Mouse (Mus musculus) CH12.LX (cell line): ENCODE measurements around the gene Agap3. TPM values are rescaled to one million over a fixed set of nuclear protein-coding genes. Genes with fewer than 3 reads are reported as not detected.
A peak's percentile ranks its signal among the peaks of the same experiment; 100 is the strongest.

Source experiments
- DNase-seq: peaks from one replicate; pipeline ENCODE4 v3.0.0-alpha.2; 2013; ENCODE audit errors: extremely low read depth
- H3K27ac ChIP-seq: 2 replicates; pipeline ENCODE4 v1.5.1; 2012; ENCODE audit warnings: low read depth, mild to moderate bottlenecking, control low read depth, moderate library complexity; ENCODE audit not compliant: insufficient read depth
- H3K27me3 ChIP-seq: replicated peaks from 2 replicates; pipeline ENCODE3; 2012; ENCODE audit warnings: inconsistent platforms
- H3K36me3 ChIP-seq, 2 experiments: replicated peaks in 1 of 2; 2 replicates each; pipeline versions ENCODE3 to v1.6.1; 2012; ENCODE audit warnings: inconsistent platforms in 1 of 2, low read length in 1 of 2, mild to moderate bottlenecking in 1 of 2, mixed read lengths in 1 of 2, moderate library complexity in 1 of 2; ENCODE audit not compliant: control insufficient read depth in 1 of 2, insufficient read depth in 1 of 2
- H3K4me1 ChIP-seq, 2 experiments: 2 replicates each; pipeline ENCODE4 v1.6.1; 2012; ENCODE audit warnings: inconsistent platforms in 1 of 2, moderate library complexity in 1 of 2; ENCODE audit not compliant: insufficient read depth in 2 of 2, control insufficient read depth in 1 of 2
- H3K4me2 ChIP-seq: 2 replicates; pipeline ENCODE4 v1.6.1; 2012; ENCODE audit warnings: low read depth, mild to moderate bottlenecking, control low read depth; ENCODE audit not compliant: poor library complexity, insufficient read depth, severe bottlenecking
- H3K4me3 ChIP-seq, 3 experiments: fragments of 150-350 bp in 1 of 3; sonication (generic) in 1 of 3; replicated peaks in 1 of 3; 2 replicates each; pipeline versions ENCODE3 to v1.5.1; 2011 to 2012; ENCODE audit warnings: low read depth in 2 of 3, low read length in 2 of 3, mild to moderate bottlenecking in 2 of 3, moderate library complexity in 2 of 3, control low read depth in 1 of 3, improper control_type of control experiment in 1 of 3, inconsistent platforms in 1 of 3, mixed read lengths in 1 of 3; ENCODE audit not compliant: poor library complexity in 1 of 3
- H3K79me2 ChIP-seq: replicated peaks from 2 replicates; pipeline ENCODE4 v1.6.1; 2012; ENCODE audit warnings: mild to moderate bottlenecking, moderate library complexity; ENCODE audit not compliant: control insufficient read depth, poor library complexity, insufficient read depth, severe bottlenecking; ENCODE audit errors: extremely low read depth
- H3K9ac ChIP-seq: 2 replicates; pipeline ENCODE4 v1.6.1; 2012; ENCODE audit warnings: low read depth, mild to moderate bottlenecking, control low read depth, moderate library complexity; ENCODE audit not compliant: insufficient read depth
- H3K9me3 ChIP-seq: replicated peaks from 2 replicates; pipeline ENCODE3; 2012; ENCODE audit warnings: low read length, inconsistent platforms, mixed read lengths
- BHLHE40 ChIP-seq: IDR thresholded peaks from 2 replicates; pipeline ENCODE4 v1.6.1; 2011; ENCODE audit warnings: mild to moderate bottlenecking, low read depth, low read length, improper control_type of control experiment
- CHD1 ChIP-seq: IDR thresholded peaks from 2 replicates; pipeline ENCODE4 v1.6.1; 2012; ENCODE audit warnings: low read depth, low read length, improper control_type of control experiment, inconsistent platforms
- CHD2 ChIP-seq: IDR thresholded peaks from 2 replicates; pipeline ENCODE4 v1.6.1; 2011; ENCODE audit warnings: low read length, improper control_type of control experiment
- E2F4 ChIP-seq: IDR thresholded peaks from 2 replicates; pipeline ENCODE4 v1.6.1; 2011; ENCODE audit warnings: low read depth, low read length, improper control_type of control experiment; ENCODE audit not compliant: insufficient replicate concordance
- ELF1 ChIP-seq: IDR thresholded peaks from 2 replicates; pipeline ENCODE4 v1.6.1; 2014; ENCODE audit warnings: low read depth, mild to moderate bottlenecking, inconsistent platforms, low read length, improper control_type of control experiment
- ETS1 ChIP-seq: conservative IDR thresholded peaks from 2 replicates; pipeline ENCODE4 v1.6.1; 2012; ENCODE audit warnings: low read depth, mild to moderate bottlenecking, inconsistent platforms, low read length, improper control_type of control experiment, moderate library complexity
- HCFC1 ChIP-seq: IDR thresholded peaks from 2 replicates; pipeline ENCODE4 v1.6.1; 2012; ENCODE audit warnings: low read depth, mild to moderate bottlenecking, inconsistent platforms, low read length, improper control_type of control experiment
- JUND ChIP-seq: conservative IDR thresholded peaks from 2 replicates; pipeline ENCODE4 v1.6.1; 2011; ENCODE audit warnings: low read depth, low read length, improper control_type of control experiment
- KAT2A ChIP-seq: IDR thresholded peaks from 2 replicates; pipeline ENCODE4 v1.6.1; 2012; ENCODE audit warnings: low read length, improper control_type of control experiment, inconsistent platforms; ENCODE audit not compliant: insufficient replicate concordance
- MAX ChIP-seq: IDR thresholded peaks from 2 replicates; pipeline ENCODE4 v1.6.1; 2011; ENCODE audit warnings: low read length, improper control_type of control experiment
- MAZ ChIP-seq: IDR thresholded peaks from 2 replicates; pipeline ENCODE4 v1.6.1; 2012; ENCODE audit warnings: low read depth, mild to moderate bottlenecking, inconsistent platforms, low read length, improper control_type of control experiment, moderate library complexity
- MEF2A ChIP-seq: IDR thresholded peaks from 2 replicates; pipeline ENCODE4 v1.6.1; 2014; ENCODE audit warnings: low read depth, mild to moderate bottlenecking, inconsistent platforms, low read length, improper control_type of control experiment, borderline replicate concordance
- MXI1 ChIP-seq: IDR thresholded peaks from 2 replicates; pipeline ENCODE4 v1.6.1; 2011; ENCODE audit warnings: mild to moderate bottlenecking, low read depth, low read length, improper control_type of control experiment
- MYC ChIP-seq: IDR thresholded peaks from 2 replicates; pipeline ENCODE4 v1.6.1; 2011; ENCODE audit warnings: low read depth, mild to moderate bottlenecking, improper control_type of control experiment, low read length
- NELFE ChIP-seq: IDR thresholded peaks from 2 replicates; pipeline ENCODE4 v1.6.1; 2011; ENCODE audit warnings: low read depth, low read length, improper control_type of control experiment
- NRF1 ChIP-seq: IDR thresholded peaks from 2 replicates; pipeline ENCODE4 v1.6.1; 2014; ENCODE audit warnings: low read depth, mild to moderate bottlenecking, inconsistent platforms, low read length, improper control_type of control experiment, moderate library complexity
- PAX5 ChIP-seq: IDR thresholded peaks from 2 replicates; pipeline ENCODE4 v1.6.1; 2012; ENCODE audit warnings: low read length, inconsistent platforms, mixed read lengths
- POLR2A ChIP-seq: IDR thresholded peaks from 2 replicates; pipeline ENCODE4 v1.6.1; 2011; ENCODE audit warnings: low read depth, mild to moderate bottlenecking, improper control_type of control experiment, low read length
- POLR2AphosphoS2 ChIP-seq: IDR thresholded peaks from 2 replicates; pipeline ENCODE4 v1.6.1; 2011; ENCODE audit warnings: low read depth, low read length, improper control_type of control experiment
- RAD21 ChIP-seq: IDR thresholded peaks from 2 replicates; pipeline ENCODE4 v1.6.1; 2011; ENCODE audit warnings: low read depth, mild to moderate bottlenecking, low read length, improper control_type of control experiment, moderate library complexity
- RCOR1 ChIP-seq: conservative IDR thresholded peaks from 2 replicates; pipeline ENCODE4 v1.6.1; 2012; ENCODE audit warnings: low read depth, mild to moderate bottlenecking, inconsistent platforms, low read length, improper control_type of control experiment
- SIN3A ChIP-seq: IDR thresholded peaks from 2 replicates; pipeline ENCODE4 v1.6.1; 2012; ENCODE audit warnings: low read length, improper control_type of control experiment, inconsistent platforms
- SMC3 ChIP-seq: IDR thresholded peaks from 2 replicates; pipeline ENCODE4 v1.6.1; 2011; ENCODE audit warnings: low read depth, low read length, improper control_type of control experiment
- TBP ChIP-seq: conservative IDR thresholded peaks from 2 replicates; pipeline ENCODE4 v1.6.1; 2011; ENCODE audit warnings: low read depth, low read length, improper control_type of control experiment
- TCF12 ChIP-seq: IDR thresholded peaks from 2 replicates; pipeline ENCODE4 v1.6.1; 2014; ENCODE audit warnings: low read depth, mild to moderate bottlenecking, inconsistent platforms, low read length, improper control_type of control experiment
- UBTF ChIP-seq: IDR thresholded peaks from 2 replicates; pipeline ENCODE4 v1.6.1; 2012; ENCODE audit warnings: low read depth, mild to moderate bottlenecking, inconsistent platforms, low read length, improper control_type of control experiment, moderate library complexity
- USF2 ChIP-seq: conservative IDR thresholded peaks from 2 replicates; pipeline ENCODE4 v1.6.1; 2011; ENCODE audit warnings: low read depth, low read length, improper control_type of control experiment
- ZC3H11A ChIP-seq: IDR thresholded peaks from 2 replicates; pipeline ENCODE4 v1.6.1; 2012; ENCODE audit warnings: low read depth, mild to moderate bottlenecking, inconsistent platforms, low read length, improper control_type of control experiment
- ZKSCAN1 ChIP-seq: IDR thresholded peaks from 2 replicates; pipeline ENCODE4 v1.6.1; 2012; ENCODE audit warnings: low read depth, inconsistent platforms, low read length, improper control_type of control experiment, borderline replicate concordance
- ZMIZ1 ChIP-seq: IDR thresholded peaks from 2 replicates; pipeline ENCODE4 v1.6.1; 2012; ENCODE audit warnings: low read depth, mild to moderate bottlenecking, inconsistent platforms, low read length, improper control_type of control experiment
- ZNF384 ChIP-seq: IDR thresholded peaks from 2 replicates; pipeline ENCODE4 v1.6.1; 2012; ENCODE audit warnings: low read depth, low read length, improper control_type of control experiment, inconsistent platforms
- dilution Hi-C: fragments of 300-500 bp; cut with MboI; formaldehyde crosslinking; loops from 2 replicates; pipeline ENCODE4 v1.14.3; 2020; ENCODE audit warnings: low sequenced_read_pairs; ENCODE audit not compliant: extremely low pct_unique_long_range_greater_than_20kb, extremely low pct_ligation_motif_present
- in situ Hi-C: fragments of 300-500 bp; cut with MboI; formaldehyde crosslinking; loops from 3 replicates; pipeline ENCODE4 v1.14.3; 2019; ENCODE audit warnings: low sequenced_read_pairs, low pct_ligation_motif_present, low pct_unique_long_range_greater_than_20kb, mixed read lengths
- polyA plus RNA-seq: library from polyadenylated mRNA; unstranded; fragments of >175 nt; gene quantifications from 2 replicates; pipeline ENCODE4 v1.2.1, GENCODE M21; 2012; ENCODE audit warnings: low read depth; ENCODE audit not compliant: insufficient read length
- total RNA-seq, 2 experiments: library from RNA; depleted of rRNA; stranded (reverse); fragments of 300-350 nt in 1 of 2; fragments of >200 nt in 1 of 2; gene quantifications; 2 replicates each; pipeline ENCODE4 v1.2.3; 2012 to 2014

Gene Agap3
- total and polyA plus RNA-seq, 3 experiments, result 15.4 to 43.5 (median 38.0) TPM

DNA sequence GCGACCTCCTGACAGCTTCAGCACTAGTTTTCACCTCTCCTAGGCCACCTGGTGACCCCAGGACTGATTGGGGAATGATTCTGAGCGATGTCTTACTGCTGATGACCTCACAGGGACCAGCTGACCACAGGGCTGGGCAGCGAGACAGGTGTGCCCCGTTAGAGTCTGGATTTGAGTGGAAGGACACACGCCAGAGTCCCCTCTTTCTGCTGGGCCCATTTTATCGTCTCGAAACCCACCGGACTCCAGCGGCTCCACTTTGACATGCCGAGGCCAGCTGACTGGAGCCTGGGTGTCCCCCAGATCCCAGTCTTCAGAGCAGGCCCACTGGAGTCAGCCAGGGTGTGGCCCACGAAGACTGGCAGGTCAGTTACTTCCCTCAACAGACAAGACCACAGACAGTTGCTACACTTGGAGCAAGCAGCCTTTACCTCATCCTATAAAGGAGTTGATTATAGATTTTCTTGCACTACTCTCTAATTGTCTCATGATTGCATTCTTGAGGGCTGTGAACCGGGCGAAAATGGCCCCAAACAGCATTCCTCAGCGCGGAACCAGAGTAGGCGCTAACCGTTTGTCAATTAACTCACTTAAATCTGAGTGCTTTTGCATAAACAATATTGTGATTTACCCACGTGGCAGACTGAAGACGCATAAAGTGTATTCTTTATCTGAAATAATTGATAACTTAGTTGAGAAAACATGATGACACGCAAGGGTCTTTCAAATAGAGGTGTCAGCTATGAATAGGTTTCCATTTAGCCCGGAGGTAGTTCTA lies 27.8 kb upstream of the Agap3 start:
- Histone ChIP-seq H3K36me3 (peaks cover 14 to 43% of the 10 kb centered on the region in 2 experiments), H3K9ac (peak overlapping the region; percentile 97), H3K27ac (peak overlapping the region; percentile 63), H3K27me3 (no peaks in the 10 kb centered on the region), H3K4me2 (peak overlapping the region; percentile 84), H3K4me3 (peak overlapping the region; percentile 68 to 94 (median 86)), H3K4me1 (peaks cover 16 to 41% of the 10 kb centered on the region in 2 experiments), H3K79me2 (peaks cover 10% of the 10 kb centered on the region; the same call in 1 of the 2 replicates), H3K9me3 (no peaks in the 10 kb centered on the region)
- TF ChIP-seq ZKSCAN1 (no peak), UBTF (0 out of 2 replicates have a peak, but pooled peaks have one; percentile 34)
- peak; percentile 17 for DNase-seq
- dilution Hi-C loops (no loop called here), in situ Hi-C loops (loop anchor here (5.0 kb wide), 1 partner anchor 33 kb away; no protein-coding TSS in a partner anchor)

DNA sequence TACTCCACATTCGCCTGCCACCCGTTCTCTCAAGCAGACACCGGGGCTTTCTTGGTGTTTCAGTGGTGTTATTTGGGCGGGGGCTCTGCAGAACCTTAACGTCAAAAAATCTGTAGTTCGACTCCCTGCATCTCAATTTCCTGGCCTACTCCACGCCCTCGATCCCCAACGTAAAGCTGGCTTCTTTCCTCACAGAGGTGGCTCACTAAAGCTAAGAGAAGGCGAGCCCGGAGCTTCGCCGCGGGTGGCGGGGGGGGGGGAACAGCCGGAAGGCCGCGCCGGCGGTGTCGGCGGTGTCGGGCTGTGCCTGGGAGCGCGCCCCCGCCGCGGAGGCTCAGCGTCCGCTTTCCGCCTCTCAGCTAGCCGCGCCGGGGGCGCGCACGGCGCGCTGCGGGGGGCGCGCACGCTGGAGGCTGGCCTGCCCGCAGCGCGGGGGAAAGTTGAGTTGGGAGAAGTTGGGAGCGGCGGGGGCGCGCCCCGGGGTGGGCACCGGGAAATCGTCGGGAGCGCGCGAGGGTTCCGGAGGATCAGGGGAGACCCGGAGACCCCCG lies 27.0 kb upstream of the Agap3 start:
- in situ Hi-C loops, result loop anchor here (5.0 kb wide), 1 partner anchor 32 kb away; no protein-coding TSS in a partner anchor
- TF ChIP-seq ELF1 (peak; percentile 66), ZNF384 (no peak), SMC3 (no peak), POLR2A (peak; percentile 66), PAX5 (no peak), MAX (no peak), RAD21 (no peak), BHLHE40 (no peak), CHD2 (no peak), MYC (no peak), ETS1 (no peak), CHD1 (no peak), SIN3A (no peak), JUND (no peak), POLR2AphosphoS2 (no peak), MEF2A (no peak), UBTF (no peak), NRF1 (peak; percentile 37; the same call in 1 of the 2 replicates), MAZ (peak; percentile 10; the same call in 1 of the 2 replicates), NELFE (peak; percentile 57), HCFC1 (peak; percentile 29; the same call in 1 of the 2 replicates), MXI1 (no peak), ZC3H11A (no peak), USF2 (no peak), E2F4 (no peak), TCF12 (peak; percentile 40; the same call in 1 of the 2 replicates), RCOR1 (no peak), KAT2A (no peak), ZMIZ1 (no peak), TBP (no peak)

More for the DNA sequence above, 27.0 kb upstream of the Agap3 start:
- H3K27me3 ChIP-seq, result no peaks in the 10 kb centered on the region
- H3K9ac ChIP-seq, result peak overlapping the region; percentile 97
- H3K79me2 ChIP-seq, result peaks cover 10% of the 10 kb centered on the region; the same call in 1 of the 2 replicates
- dilution Hi-C loops, result no loop called here
- peak; percentile 74 for DNase-seq
- peak overlapping the region; percentile 10; the same call in 1 of the 2 replicates for H3K27ac ChIP-seq
- peak overlapping the region; percentile 84 for H3K4me2 ChIP-seq
- H3K9me3 ChIP-seq, result no peaks in the 10 kb centered on the region
- H3K36me3 ChIP-seq, result peaks cover 14 to 43% of the 10 kb centered on the region in 2 experiments
- peak overlapping the region; percentile 68 to 94 (median 86) for H3K4me3 ChIP-seq
- H3K4me1 ChIP-seq, result peaks cover 16 to 41% of the 10 kb centered on the region in 2 experiments
